8 mouse cellular contexts compared by ENCODE assay signal in genomic region chr6:87981547-87982256, GRCm38 (mm10). TPM values are rescaled to one million over a fixed set of nuclear protein-coding genes. Genes with fewer than 3 reads are reported as not detected.
DNase-seq lines count a peak whose midpoint lies in the region; ATAC-seq and TF ChIP-seq lines count a peak whose summit lies in the region.

H1fx (minus strand) TSS chr6:87981637.

- H3K4me1 ChIP-seq in ES-Bruce4 (ENCODE audit: control insufficient read depth, insufficient read depth, low read length) = no peaks in the 10 kb centered on the region
- no peaks in the 10 kb centered on the region for H3K4me1 ChIP-seq in brown adipose tissue, adult 24 weeks (ENCODE audit: control insufficient read depth, insufficient read depth, insufficient read length, low read length)
- peaks cover 21% of the 10 kb centered on the region for H3K4me1 ChIP-seq in forebrain, embryonic 12.5 days
- H3K4me1 ChIP-seq in heart, postnatal 0 days (ENCODE audit: control insufficient read depth, insufficient read depth) = peaks cover 17% of the 10 kb centered on the region
- H3K4me1 ChIP-seq in lung, adult 2 months (ENCODE audit: control insufficient read depth, insufficient read depth, low read length) = no peaks in the 10 kb centered on the region
- H3K4me1 ChIP-seq in olfactory bulb, adult 2 months (ENCODE audit: control insufficient read depth, insufficient read depth, low read length) = peaks cover 17% of the 10 kb centered on the region

- no peaks in the 10 kb centered on the region for H3K27me3 ChIP-seq in ES-Bruce4 (ENCODE audit: control insufficient read depth, insufficient read depth, low read length, poor library complexity, severe bottlenecking)
- H3K27me3 ChIP-seq in forebrain, embryonic 12.5 days = no peaks in the 10 kb centered on the region
- H3K27me3 ChIP-seq in heart, postnatal 0 days (ENCODE audit: control insufficient read depth, insufficient read depth, low read length) = peaks cover 6% of the 10 kb centered on the region; the same call in 1 of the 2 replicates

- H3K4me3 ChIP-seq in ES-Bruce4 (ENCODE audit: low read depth, low read length) = peak within 1 kb of the TSS; percentile 71
- H3K4me3 ChIP-seq in brown adipose tissue, adult 24 weeks (ENCODE audit: insufficient read depth, low read depth, low read length) = peak within 1 kb of the TSS; percentile 54
- H3K4me3 ChIP-seq in forebrain, embryonic 12.5 days (replicated peaks) = peak within 1 kb of the TSS; percentile 98
- H3K4me3 ChIP-seq in heart, postnatal 0 days (ENCODE audit: low read depth, low read length) = peak within 1 kb of the TSS; percentile 72
- H3K4me3 ChIP-seq in layer of hippocampus, adult 2 months = peak within 1 kb of the TSS; percentile 84
- H3K4me3 ChIP-seq in lung, adult 2 months (replicated peaks; ENCODE audit: extremely low read depth, low read depth, low read length) = peak within 1 kb of the TSS; percentile 63
- H3K4me3 ChIP-seq in olfactory bulb, adult 2 months (ENCODE audit: insufficient read depth, low read depth, low read length) = peak within 1 kb of the TSS; percentile 91

- no peak within 1 kb of the TSS for H3K27ac ChIP-seq in ES-Bruce4 (ENCODE audit: insufficient read depth, low read length)
- no peak within 1 kb of the TSS for H3K27ac ChIP-seq in brown adipose tissue, adult 24 weeks (replicated peaks; ENCODE audit: low read depth, low read length)
- H3K27ac ChIP-seq in forebrain, embryonic 12.5 days = peak within 1 kb of the TSS; percentile 97
- peak within 1 kb of the TSS; percentile 35 for H3K27ac ChIP-seq in heart, postnatal 0 days (ENCODE audit: low read depth)
- H3K27ac ChIP-seq in layer of hippocampus, adult 2 months = peak within 1 kb of the TSS; percentile 93
- H3K27ac ChIP-seq in olfactory bulb, adult 2 months (ENCODE audit: insufficient read depth, low read depth, low read length) = peak within 1 kb of the TSS; percentile 61

- no peaks in the 10 kb centered on the region for H3K36me3 ChIP-seq in ES-Bruce4 (ENCODE audit: control insufficient read depth, insufficient read depth, low read length, poor library complexity, severe bottlenecking)
- peaks cover 30% of the 10 kb centered on the region for H3K36me3 ChIP-seq in forebrain, embryonic 12.5 days (replicated peaks)
- H3K36me3 ChIP-seq in heart, postnatal 0 days (replicated peaks; ENCODE audit: control insufficient read depth, insufficient read depth, low read length) = 0 out of 2 replicates have a peak, but pooled peaks cover 3% of the 10 kb centered on the region

- WGBS in forebrain, embryonic 12.5 days = under 1% methylated on average over 36 of the region's 55 CpGs
- WGBS in heart, postnatal 0 days = 1% methylated on average over 49 of the region's 55 CpGs
- 2% methylated on average over 49 of the region's 55 CpGs for WGBS in lung, adult 2 months
- under 1% methylated on average over 55 of the region's 55 CpGs for WGBS in olfactory bulb, adult 2 months

- no peak for TF ChIP-seq EP300 in ES-Bruce4 (IDR thresholded peaks at IDR 0.05; ENCODE audit: insufficient read depth, low read depth, low read length)
- no peak for TF ChIP-seq EP300 in heart, postnatal 0 days (IDR thresholded peaks at IDR 0.05; ENCODE audit: low read depth)

- peak; percentile 85 for ATAC-seq in forebrain, embryonic 12.5 days (ENCODE audit: low FRiP score)
- ATAC-seq in heart, postnatal 0 days (ENCODE audit: insufficient read depth, low read depth) = peak; percentile 82

- peak within 1 kb of the TSS; percentile 94 for H3K9ac ChIP-seq in ES-Bruce4 (ENCODE audit: low read depth, poor library complexity, severe bottlenecking)
- peak within 1 kb of the TSS; percentile 99 for H3K9ac ChIP-seq in forebrain, embryonic 12.5 days
- peak within 1 kb of the TSS; percentile 84 for H3K9ac ChIP-seq in heart, postnatal 0 days (replicated peaks; ENCODE audit: low read depth, low read length)

- peak; percentile 53 for DNase-seq in heart, postnatal 0 days (ENCODE audit: low spot score)
- peak; percentile 55 to 77 for DNase-seq in layer of hippocampus, adult 2 months (ENCODE audit: low spot score in 2 of 2)
- peak; percentile 45 for DNase-seq in lung, adult 2 months
- DNase-seq in urinary bladder, adult 2 months (ENCODE audit: low spot score) = peak; percentile 37

- TF ChIP-seq POLR2A in ES-Bruce4 (IDR thresholded peaks at IDR 0.05; ENCODE audit: insufficient read depth, low read length) = peak; percentile 32
- TF ChIP-seq POLR2A in lung, adult 2 months (IDR thresholded peaks at IDR 0.05; ENCODE audit: borderline replicate concordance, extremely low read depth, low read depth, low read length) = peak; percentile 26; the same call in 1 of the 2 replicates
- TF ChIP-seq POLR2A in olfactory bulb, adult 2 months (IDR thresholded peaks at IDR 0.05; ENCODE audit: insufficient read depth, low read depth, low read length) = peak; percentile 79

- TF ChIP-seq CTCF in ES-Bruce4 (IDR thresholded peaks at IDR 0.05; ENCODE audit: low read depth, low read length) = peak; percentile 59
- TF ChIP-seq CTCF in heart, postnatal 0 days (IDR thresholded peaks at IDR 0.05; ENCODE audit: low read depth) = no peak; the same call in 1 of the 2 replicates
- TF ChIP-seq CTCF in layer of hippocampus, adult 2 months (conservative IDR thresholded peaks at IDR 0.05) = peak; percentile 70
- TF ChIP-seq CTCF in lung, adult 2 months (IDR thresholded peaks at IDR 0.05; ENCODE audit: insufficient read depth, low read length) = no peak
- TF ChIP-seq CTCF in olfactory bulb, adult 2 months (IDR thresholded peaks at IDR 0.05; ENCODE audit: insufficient read depth, low read depth, low read length) = peak; percentile 38; the same call in 1 of the 2 replicates

- peak within 1 kb of the TSS; percentile 68 for H3K4me2 ChIP-seq in forebrain, embryonic 12.5 days
- H3K4me2 ChIP-seq in heart, postnatal 0 days (ENCODE audit: low read depth, low read length) = peak within 1 kb of the TSS; percentile 97

- H3K9me3 ChIP-seq in ES-Bruce4 (replicated peaks; ENCODE audit: control insufficient read depth, insufficient read depth, low read length, poor library complexity, severe bottlenecking) = no peaks in the 10 kb centered on the region
- no peaks in the 10 kb centered on the region for H3K9me3 ChIP-seq in forebrain, embryonic 12.5 days
- H3K9me3 ChIP-seq in heart, postnatal 0 days (replicated peaks; ENCODE audit: control insufficient read depth, low read length) = no peaks in the 10 kb centered on the region

RNA-seq across cellular contexts. Expression of gene H1fx, which starts in this region (rescaled TPM):
- 39.0 and 47.3 TPM in 2 replicates for polyA plus RNA-seq in ES-Bruce4 (2011; ENCODE audit: insufficient read depth, insufficient read length, low read depth, missing spikeins)
- polyA plus RNA-seq in brown adipose tissue, adult 24 weeks (2012; ENCODE audit: insufficient read depth, insufficient read length, missing spikeins) = 2.3 and 2.8 TPM in 2 replicates
- 47.5 and 97.0 TPM in 2 replicates for polyA plus RNA-seq in forebrain, embryonic 12.5 days (2016; fragmentation: Nextera tagmentation; extraction: Ambion mirVana)
- total RNA-seq in heart, postnatal 0 days (2014; rRNA removed; ENCODE audit: low replicate concordance) = 2.8 and 31.9 TPM in 2 replicates
- 5.8 and 7.8 TPM in 2 replicates for polyA plus RNA-seq in heart, postnatal 0 days (2015; fragmentation: Nextera tagmentation; extraction: Ambion mirVana)
- 10 to 100 TPM; 65.7 to 68.1 TPM for total RNA-seq in layer of hippocampus, adult 2 months (2021)
- 4.1 and 5.3 TPM in 2 replicates for polyA plus RNA-seq in lung, adult 2 months (2012; rRNA removed)
- polyA plus RNA-seq in olfactory bulb, adult 2 months (2012; ENCODE audit: insufficient read depth, insufficient read length, low replicate concordance, missing spikeins) = not detected in 2 replicates
- polyA plus RNA-seq in urinary bladder, adult 2 months (2012; rRNA removed) = 6.0 and 8.8 TPM in 2 replicates

Comparison
In these comparisons a context has a peak if more than half of its experiments do, and no peak if none do; other contexts are left out.
1. H3K27ac ChIP-seq: peak in forebrain, embryonic 12.5 days (single experiment), heart, postnatal 0 days (single experiment), layer of hippocampus, adult 2 months (single experiment) and olfactory bulb, adult 2 months (single experiment); none in ES-Bruce4 (single experiment) and brown adipose tissue, adult 24 weeks (single experiment).
2. CTCF ChIP-seq: peak in ES-Bruce4 (single experiment), layer of hippocampus, adult 2 months (single experiment) and olfactory bulb, adult 2 months (single experiment); none in heart, postnatal 0 days (single experiment) and lung, adult 2 months (single experiment).
3. POLR2A ChIP-seq: peak in every context shown above with its lines; median percentile 79 in olfactory bulb, adult 2 months; 32 in ES-Bruce4; 26 in lung, adult 2 months.
4. Peak in every context shown above with its lines, with median percentiles within 50 percentile points of each other: H3K4me3 ChIP-seq, H3K9ac ChIP-seq and DNase-seq.